Mouse (Mus musculus) CH12.LX (cell line): ENCODE measurements around the gene Ift81. TPM values are rescaled to one million over a fixed set of nuclear protein-coding genes. Genes with fewer than 3 reads are reported as not detected.

Source experiments
- DNase-seq: peaks from one replicate; pipeline ENCODE4 v3.0.0-alpha.2; 2013; ENCODE audit errors: extremely low read depth
- H3K27ac ChIP-seq: 2 replicates; pipeline ENCODE4 v1.5.1; 2012; ENCODE audit warnings: low read depth, mild to moderate bottlenecking, control low read depth, moderate library complexity; ENCODE audit not compliant: insufficient read depth
- H3K27me3 ChIP-seq: replicated peaks from 2 replicates; pipeline ENCODE3; 2012; ENCODE audit warnings: inconsistent platforms
- H3K36me3 ChIP-seq, 2 experiments: replicated peaks in 1 of 2; 2 replicates each; pipeline versions ENCODE3 to v1.6.1; 2012; ENCODE audit warnings: inconsistent platforms in 1 of 2, low read length in 1 of 2, mild to moderate bottlenecking in 1 of 2, mixed read lengths in 1 of 2, moderate library complexity in 1 of 2; ENCODE audit not compliant: control insufficient read depth in 1 of 2, insufficient read depth in 1 of 2
- H3K4me1 ChIP-seq, 2 experiments: 2 replicates each; pipeline ENCODE4 v1.6.1; 2012; ENCODE audit warnings: inconsistent platforms in 1 of 2, moderate library complexity in 1 of 2; ENCODE audit not compliant: insufficient read depth in 2 of 2, control insufficient read depth in 1 of 2
- H3K4me2 ChIP-seq: 2 replicates; pipeline ENCODE4 v1.6.1; 2012; ENCODE audit warnings: low read depth, mild to moderate bottlenecking, control low read depth; ENCODE audit not compliant: poor library complexity, insufficient read depth, severe bottlenecking
- H3K4me3 ChIP-seq, 3 experiments: fragments of 150-350 bp in 1 of 3; sonication (generic) in 1 of 3; replicated peaks in 1 of 3; 2 replicates each; pipeline versions ENCODE3 to v1.5.1; 2011 to 2012; ENCODE audit warnings: low read depth in 2 of 3, low read length in 2 of 3, mild to moderate bottlenecking in 2 of 3, moderate library complexity in 2 of 3, control low read depth in 1 of 3, improper control_type of control experiment in 1 of 3, inconsistent platforms in 1 of 3, mixed read lengths in 1 of 3; ENCODE audit not compliant: poor library complexity in 1 of 3
- H3K79me2 ChIP-seq: replicated peaks from 2 replicates; pipeline ENCODE4 v1.6.1; 2012; ENCODE audit warnings: mild to moderate bottlenecking, moderate library complexity; ENCODE audit not compliant: control insufficient read depth, poor library complexity, insufficient read depth, severe bottlenecking; ENCODE audit errors: extremely low read depth
- H3K9ac ChIP-seq: 2 replicates; pipeline ENCODE4 v1.6.1; 2012; ENCODE audit warnings: low read depth, mild to moderate bottlenecking, control low read depth, moderate library complexity; ENCODE audit not compliant: insufficient read depth
- H3K9me3 ChIP-seq: replicated peaks from 2 replicates; pipeline ENCODE3; 2012; ENCODE audit warnings: low read length, inconsistent platforms, mixed read lengths
- CHD2 ChIP-seq: IDR thresholded peaks from 2 replicates; pipeline ENCODE4 v1.6.1; 2011; ENCODE audit warnings: low read length, improper control_type of control experiment
- CTCF ChIP-seq, 2 experiments: IDR thresholded peaks in 1 of 2; conservative IDR thresholded peaks in 1 of 2; 2 replicates each; pipeline ENCODE4 v1.5.1; 2011 to 2012; ENCODE audit warnings: low read depth in 2 of 2, low read length in 2 of 2, improper control_type of control experiment in 1 of 2, inconsistent platforms in 1 of 2, mild to moderate bottlenecking in 1 of 2, moderate library complexity in 1 of 2
- E2F4 ChIP-seq: IDR thresholded peaks from 2 replicates; pipeline ENCODE4 v1.6.1; 2011; ENCODE audit warnings: low read depth, low read length, improper control_type of control experiment; ENCODE audit not compliant: insufficient replicate concordance
- HCFC1 ChIP-seq: IDR thresholded peaks from 2 replicates; pipeline ENCODE4 v1.6.1; 2012; ENCODE audit warnings: low read depth, mild to moderate bottlenecking, inconsistent platforms, low read length, improper control_type of control experiment
- KAT2A ChIP-seq: IDR thresholded peaks from 2 replicates; pipeline ENCODE4 v1.6.1; 2012; ENCODE audit warnings: low read length, improper control_type of control experiment, inconsistent platforms; ENCODE audit not compliant: insufficient replicate concordance
- MEF2A ChIP-seq: IDR thresholded peaks from 2 replicates; pipeline ENCODE4 v1.6.1; 2014; ENCODE audit warnings: low read depth, mild to moderate bottlenecking, inconsistent platforms, low read length, improper control_type of control experiment, borderline replicate concordance
- NELFE ChIP-seq: IDR thresholded peaks from 2 replicates; pipeline ENCODE4 v1.6.1; 2011; ENCODE audit warnings: low read depth, low read length, improper control_type of control experiment
- NRF1 ChIP-seq: IDR thresholded peaks from 2 replicates; pipeline ENCODE4 v1.6.1; 2014; ENCODE audit warnings: low read depth, mild to moderate bottlenecking, inconsistent platforms, low read length, improper control_type of control experiment, moderate library complexity
- RAD21 ChIP-seq: IDR thresholded peaks from 2 replicates; pipeline ENCODE4 v1.6.1; 2011; ENCODE audit warnings: low read depth, mild to moderate bottlenecking, low read length, improper control_type of control experiment, moderate library complexity
- ZMIZ1 ChIP-seq: IDR thresholded peaks from 2 replicates; pipeline ENCODE4 v1.6.1; 2012; ENCODE audit warnings: low read depth, mild to moderate bottlenecking, inconsistent platforms, low read length, improper control_type of control experiment
- ZNF384 ChIP-seq: IDR thresholded peaks from 2 replicates; pipeline ENCODE4 v1.6.1; 2012; ENCODE audit warnings: low read depth, low read length, improper control_type of control experiment, inconsistent platforms
- dilution Hi-C: fragments of 300-500 bp; cut with MboI; formaldehyde crosslinking; loops from 2 replicates; pipeline ENCODE4 v1.14.3; 2020; ENCODE audit warnings: low sequenced_read_pairs; ENCODE audit not compliant: extremely low pct_unique_long_range_greater_than_20kb, extremely low pct_ligation_motif_present
- in situ Hi-C: fragments of 300-500 bp; cut with MboI; formaldehyde crosslinking; loops from 3 replicates; pipeline ENCODE4 v1.14.3; 2019; ENCODE audit warnings: low sequenced_read_pairs, low pct_ligation_motif_present, low pct_unique_long_range_greater_than_20kb, mixed read lengths
- polyA plus RNA-seq: library from polyadenylated mRNA; unstranded; fragments of >175 nt; gene quantifications from 2 replicates; pipeline ENCODE4 v1.2.1, GENCODE M21; 2012; ENCODE audit warnings: low read depth; ENCODE audit not compliant: insufficient read length
- total RNA-seq, 2 experiments: library from RNA; depleted of rRNA; stranded (reverse); fragments of 300-350 nt in 1 of 2; fragments of >200 nt in 1 of 2; gene quantifications; 2 replicates each; pipeline ENCODE4 v1.2.3; 2012 to 2014

The Ift81 gene
- total and polyA plus RNA-seq, 3 experiments, result 3.1 to 5.0 (median 4.1) TPM

DNA sequence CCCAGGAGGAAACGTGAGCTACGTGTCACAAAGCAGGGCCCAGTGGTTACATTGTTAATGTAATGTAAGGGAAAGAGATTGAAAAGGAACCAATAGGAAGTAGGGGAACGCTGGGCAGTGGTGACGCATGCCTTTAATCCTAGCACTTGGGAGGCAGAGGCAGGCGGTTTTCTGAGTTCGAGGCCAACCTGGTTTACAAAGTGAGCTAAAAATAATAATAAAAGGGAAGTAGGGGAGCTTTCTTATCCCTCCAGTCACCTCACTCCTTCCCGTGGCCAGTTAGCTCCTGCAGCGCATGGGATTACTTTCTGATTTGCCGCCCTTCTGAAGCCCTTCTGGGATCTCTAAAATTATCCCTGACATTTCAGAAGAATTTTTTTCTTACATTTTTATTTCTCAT lies 9.5 kb upstream of the Ift81 start:
- no peak overlapping the region for H3K4me3 ChIP-seq
- H3K27ac ChIP-seq, result no peak overlapping the region
- H3K9me3 ChIP-seq, result no peaks in the 10 kb centered on the region
- no peaks in the 10 kb centered on the region for H3K36me3 ChIP-seq
- no peak overlapping the region for H3K4me2 ChIP-seq
- DNase-seq, result no peak
- TF ChIP-seq RAD21 (no peak), NELFE (no peak), MEF2A (no peak)
- no peaks in the 10 kb centered on the region for H3K27me3 ChIP-seq
- peaks cover 2 to 3% of the 10 kb centered on the region in 2 experiments; a peak in 1 of 4 replicates for H3K4me1 ChIP-seq
- dilution Hi-C loops, result no loop called here
- no peaks in the 10 kb centered on the region for H3K79me2 ChIP-seq
- H3K9ac ChIP-seq, result no peak overlapping the region
- in situ Hi-C loops, result loop anchor here (25.0 kb wide), 1 partner anchor 112 kb away; the partner anchor contains the start of gene Atp2a2

DNA sequence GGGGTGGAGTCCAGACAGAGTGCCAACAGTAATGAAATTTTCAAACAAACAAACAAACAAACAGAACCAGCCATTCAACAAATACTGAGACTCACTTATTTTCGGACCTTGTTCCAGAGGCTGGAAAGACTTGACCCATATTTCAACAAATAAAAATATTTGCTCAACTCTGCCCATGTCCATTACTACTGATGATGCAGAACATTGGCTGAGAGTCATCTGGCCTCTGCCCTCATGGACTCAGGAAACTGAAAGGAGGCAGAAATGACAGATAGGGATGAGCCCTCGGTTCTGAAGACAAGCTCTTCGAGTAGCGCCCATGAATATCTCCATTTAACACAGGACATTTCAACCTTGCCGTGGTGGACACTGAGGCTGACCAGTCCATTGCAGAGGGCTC lies 8.2 kb upstream of the Ift81 start:
- H3K4me1 ChIP-seq, result peaks cover 2 to 3% of the 10 kb centered on the region in 2 experiments; a peak in 1 of 4 replicates
- no peak overlapping the region for H3K4me3 ChIP-seq
- no peak for DNase-seq
- TF ChIP-seq MEF2A, result no peak
- TF ChIP-seq, all 38 proteins: peak for 0
- Histone ChIP-seq H3K27me3 (no peaks in the 10 kb centered on the region), H3K4me2 (no peak overlapping the region), H3K36me3 (no peaks in the 10 kb centered on the region), H3K27ac (no peak overlapping the region), H3K79me2 (no peaks in the 10 kb centered on the region), H3K9me3 (no peaks in the 10 kb centered on the region), H3K9ac (no peak overlapping the region)
- in situ Hi-C loops (loop anchor here (25.0 kb wide), 1 partner anchor 110 kb away; the partner anchor contains the start of gene Atp2a2), dilution Hi-C loops (no loop called here)

DNA sequence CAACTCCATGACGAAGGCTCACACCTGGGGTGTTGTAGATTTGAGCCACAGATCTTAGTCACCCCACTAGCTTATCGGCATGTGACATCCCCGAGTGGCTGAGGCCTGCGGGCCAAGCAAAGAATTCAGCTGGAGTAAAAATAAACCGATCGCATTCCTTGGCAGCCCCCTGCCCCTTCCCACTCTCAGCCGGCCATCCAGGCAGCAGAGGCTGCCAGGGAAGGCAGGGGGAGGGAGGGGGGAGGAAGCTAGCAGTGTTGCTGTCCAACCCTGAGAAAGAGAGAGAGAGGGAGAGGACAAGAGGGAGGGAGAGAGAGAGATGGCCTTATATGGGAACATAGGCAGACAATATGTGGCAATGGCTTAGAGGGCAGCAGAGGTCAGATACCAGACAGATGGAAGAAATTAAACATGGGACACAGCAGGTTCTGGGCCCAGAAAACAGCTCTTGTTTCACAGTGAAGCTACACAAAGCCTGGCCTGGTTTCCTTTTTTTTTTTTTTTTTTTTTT lies 7.1 kb upstream of the Ift81 start:
- in situ Hi-C loops (loop anchor here (25.0 kb wide), 1 partner anchor 109 kb away; the partner anchor contains the start of gene Atp2a2), dilution Hi-C loops (no loop called here)
- Histone ChIP-seq H3K36me3 (no peaks in the 10 kb centered on the region), H3K9ac (no peak overlapping the region), H3K4me2 (no peak overlapping the region), H3K9me3 (no peaks in the 10 kb centered on the region), H3K4me3 (no peak overlapping the region), H3K4me1 (peaks cover 2 to 3% of the 10 kb centered on the region in 2 experiments; a peak in 1 of 4 replicates), H3K27ac (no peak overlapping the region), H3K79me2 (no peaks in the 10 kb centered on the region), H3K27me3 (no peaks in the 10 kb centered on the region)
- TF ChIP-seq NRF1, result no peak
- no peak for TF ChIP-seq KAT2A
- no peak for TF ChIP-seq ZMIZ1
- no peak for TF ChIP-seq CTCF (conservative IDR thresholded peaks at IDR 0.05 in 1 of 2, IDR thresholded peaks at IDR 0.05 in 1 of 2; ENCODE audit: low read depth in 2 of 2, low read length in 2 of 2)
- TF ChIP-seq RAD21, result no peak
- TF ChIP-seq E2F4, result no peak
- TF ChIP-seq ZNF384, result no peak
- no peak for TF ChIP-seq CHD2
- no peak for TF ChIP-seq HCFC1
- DNase-seq, result no peak
